Mouse (Mus musculus): ENCODE measurements at regions not wholly inside any gene's neighbourhood (a gene's known extent, or its start where the extent isn't known, plus 50 kb on each side); places are given as distances from the start of the nearest gene placed in this dataset.

GRCm38 (mm10) chr6:26304147-26304546, 495.1 kb upstream of the Pot1a start:
- TF ChIP-seq EP300 (IDR thresholded peaks at IDR 0.05) (no peak), CTCF (IDR thresholded peaks at IDR 0.05) (no peak)

Measured in lung, postnatal 0 days (tissue).